Mouse (Mus musculus): Measurements from ENCODE around the gene Pdcd11. TPM values are rescaled to one million over a fixed set of nuclear protein-coding genes. Genes with fewer than 3 reads are reported as not detected.
A peak's percentile ranks its signal among the peaks of the same experiment; 100 is the strongest.

Pdcd11 gene
- polyA plus RNA-seq (2015; fragmentation: Nextera tagmentation; extraction: Ambion mirVana): 4.6 and 5.0 TPM in 2 replicates

DNA sequence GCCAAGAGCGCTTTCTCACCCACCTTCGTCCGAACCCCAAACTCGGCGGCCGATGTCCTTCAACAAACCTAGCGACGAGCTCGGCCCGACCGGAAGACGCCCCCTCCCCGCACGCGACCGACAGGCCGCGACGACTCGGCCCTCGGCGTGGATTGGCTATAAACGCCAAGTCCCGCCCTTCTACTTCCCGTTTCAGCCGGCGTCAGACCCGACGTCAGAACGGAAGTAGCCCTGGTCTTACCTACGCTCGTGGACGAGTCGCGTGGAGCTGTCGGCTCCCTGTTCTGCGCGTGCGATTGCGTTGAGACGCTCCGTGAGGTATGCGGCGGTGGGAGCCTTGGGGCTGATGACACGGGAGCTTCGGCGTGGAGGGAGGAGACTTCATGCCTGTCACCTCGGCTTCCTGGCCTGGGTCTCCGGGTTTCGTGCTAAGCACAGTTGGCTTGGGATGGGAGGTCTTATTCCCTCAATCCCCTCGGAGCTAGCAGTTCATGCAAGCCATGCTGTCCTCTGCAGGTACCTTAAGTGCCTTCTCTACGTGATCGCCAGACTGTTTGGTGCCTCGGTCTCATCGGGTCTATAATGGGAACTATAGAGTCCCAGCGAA lies at the start of gene Pdcd11, which contains the start of gene Usmg5:
Pdcd11 (plus strand) TSS at position 219 of the 607 bp plus-strand sequence.
Usmg5 (minus strand) TSS at position 98 of the 607 bp plus-strand sequence.
- under 1% methylated on average over 56 of the region's 56 CpGs for WGBS
- Histone ChIP-seq H3K27ac (ENCODE audit: low read length) (peak within 1 kb of the TSS; percentile 89), H3K4me3 (ENCODE audit: low read depth, low read length) (peak within 1 kb of the TSS; percentile 92), H3K27me3 (replicated peaks; ENCODE audit: insufficient read depth, low read length) (no peaks in the 10 kb centered on the region), H3K4me2 (replicated peaks; ENCODE audit: low read depth, low read length) (peak within 1 kb of the TSS; percentile 64), H3K4me1 (ENCODE audit: insufficient read depth, low read depth, low read length) (peaks cover 9% of the 10 kb centered on the region; the same call in 1 of the 2 replicates), H3K36me3 (ENCODE audit: insufficient read depth, low read length) (peaks cover 11% of the 10 kb centered on the region; the same call in 1 of the 2 replicates), H3K9ac (replicated peaks; ENCODE audit: low read depth) (peak within 1 kb of the TSS; percentile 96), H3K9me3 (ENCODE audit: low read length) (no peaks in the 10 kb centered on the region)
- TF ChIP-seq CTCF (IDR thresholded peaks at IDR 0.05): no peak
- no peak for TF ChIP-seq EP300 (IDR thresholded peaks at IDR 0.05)
- ATAC-seq: peak; percentile 100
- DNase-seq (ENCODE audit: low spot score): peak; percentile 98

DNA sequence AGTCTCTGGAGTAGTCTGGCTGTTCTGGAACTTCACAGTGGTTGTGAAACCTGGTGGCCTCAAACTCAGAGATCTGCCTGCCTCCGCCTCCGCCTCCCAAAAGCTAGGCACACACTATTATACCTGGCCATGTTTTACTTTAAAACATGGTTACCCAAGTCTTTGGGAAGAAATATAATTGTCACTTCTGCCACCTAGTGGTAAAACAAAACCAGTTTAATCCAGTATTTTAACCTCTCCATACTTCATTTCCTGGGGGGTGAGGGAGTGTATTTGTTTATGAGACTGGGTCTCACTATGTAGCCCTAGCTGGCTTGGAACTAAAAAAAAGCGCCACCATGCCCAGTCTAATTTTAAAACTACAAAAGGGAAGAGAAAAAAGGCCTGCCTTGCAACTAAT lies 47.0 kb upstream of the Pdcd11 start:
- 81% methylated on average over 3 of the region's 3 CpGs for WGBS
- H3K27ac ChIP-seq (ENCODE audit: low read length): no peak overlapping the region

DNA sequence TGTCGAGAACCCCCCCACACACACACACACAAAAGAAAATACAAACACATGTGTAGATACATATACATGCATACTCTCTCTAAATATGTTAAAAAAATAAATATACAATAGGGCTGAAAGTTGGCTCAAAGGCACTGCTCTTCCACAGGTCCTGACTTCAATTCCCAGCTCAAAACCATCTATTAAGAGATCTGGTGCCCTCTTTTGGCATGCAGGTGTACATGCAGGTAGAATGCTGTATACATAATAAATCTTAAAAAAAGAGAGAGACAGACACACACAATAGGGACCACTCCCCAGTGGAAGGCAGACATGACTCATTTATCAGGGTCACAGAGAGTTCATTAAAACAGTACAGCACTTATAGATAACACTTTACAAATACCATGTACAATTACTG lies 44.2 kb upstream of the Pdcd11 start:
- no peak for DNase-seq (ENCODE audit: low spot score)
- Histone ChIP-seq H3K36me3 (ENCODE audit: insufficient read depth, low read length) (no peaks in the 10 kb centered on the region), H3K27me3 (replicated peaks; ENCODE audit: insufficient read depth, low read length) (no peaks in the 10 kb centered on the region), H3K4me3 (ENCODE audit: low read depth, low read length) (no peak overlapping the region), H3K4me2 (replicated peaks; ENCODE audit: low read depth, low read length) (no peak overlapping the region), H3K9me3 (ENCODE audit: low read length) (no peaks in the 10 kb centered on the region), H3K4me1 (ENCODE audit: insufficient read depth, low read depth, low read length) (0 out of 2 replicates have a peak, but pooled peaks cover 4% of the 10 kb centered on the region), H3K27ac (ENCODE audit: low read length) (no peak overlapping the region), H3K9ac (replicated peaks; ENCODE audit: low read depth) (no peak overlapping the region)
- whole genome bisulfite sequencing: 95% methylated on average over 1 of the region's 1 CpGs
- TF ChIP-seq CTCF (IDR thresholded peaks at IDR 0.05): peak; percentile 44
- TF ChIP-seq EP300 (IDR thresholded peaks at IDR 0.05): no peak
- ATAC-seq: no peak

More for the DNA sequence above, 47.0 kb upstream of the Pdcd11 start:
- ATAC-seq: no peak
- Histone ChIP-seq H3K4me1 (ENCODE audit: insufficient read depth, low read depth, low read length) (no peaks in the 10 kb centered on the region), H3K4me3 (ENCODE audit: low read depth, low read length) (no peak overlapping the region), H3K36me3 (ENCODE audit: insufficient read depth, low read length) (no peaks in the 10 kb centered on the region), H3K27me3 (replicated peaks; ENCODE audit: insufficient read depth, low read length) (no peaks in the 10 kb centered on the region), H3K4me2 (replicated peaks; ENCODE audit: low read depth, low read length) (no peak overlapping the region), H3K9me3 (ENCODE audit: low read length) (no peaks in the 10 kb centered on the region), H3K9ac (replicated peaks; ENCODE audit: low read depth) (no peak overlapping the region)
- peak; percentile 53 for DNase-seq (ENCODE audit: low spot score)
- TF ChIP-seq EP300 (IDR thresholded peaks at IDR 0.05): no peak
- TF ChIP-seq CTCF (IDR thresholded peaks at IDR 0.05): peak; percentile 56

DNA sequence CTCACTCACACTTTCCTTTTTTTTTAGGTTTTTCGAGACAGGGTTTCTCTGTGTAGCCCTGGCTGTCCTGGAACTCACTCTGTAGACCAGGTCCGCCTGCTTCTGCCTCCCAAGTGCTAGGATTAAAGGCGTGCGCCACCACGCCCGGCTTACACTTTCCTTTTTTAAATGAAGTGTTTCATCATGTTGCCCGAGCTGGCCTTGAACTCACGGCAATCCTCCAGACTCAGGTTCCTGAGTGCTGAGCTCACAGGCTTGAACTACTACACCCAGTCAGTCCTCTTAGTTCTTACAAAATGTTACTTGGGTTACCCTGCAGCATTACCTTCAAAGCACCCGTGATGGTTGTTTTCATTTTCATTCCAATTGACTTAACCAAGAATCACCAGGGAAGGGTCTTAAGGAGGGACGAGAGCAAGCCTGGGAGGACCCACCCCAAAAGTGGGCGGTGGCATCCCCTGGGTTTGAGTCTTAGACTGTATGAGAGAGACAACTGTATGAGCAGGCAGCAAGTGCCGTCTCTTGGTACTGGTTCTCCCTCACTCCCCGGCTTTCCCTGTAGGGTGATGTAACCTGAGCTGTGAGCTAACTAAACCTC lies 43.2 kb upstream of the Pdcd11 start:
- Histone ChIP-seq H3K4me1 (ENCODE audit: insufficient read depth, low read depth, low read length) (0 out of 2 replicates have a peak, but pooled peaks cover 4% of the 10 kb centered on the region), H3K9me3 (ENCODE audit: low read length) (no peaks in the 10 kb centered on the region), H3K27ac (ENCODE audit: low read length) (no peak overlapping the region), H3K4me2 (replicated peaks; ENCODE audit: low read depth, low read length) (no peak overlapping the region), H3K4me3 (ENCODE audit: low read depth, low read length) (no peak overlapping the region), H3K27me3 (replicated peaks; ENCODE audit: insufficient read depth, low read length) (no peaks in the 10 kb centered on the region), H3K36me3 (ENCODE audit: insufficient read depth, low read length) (no peaks in the 10 kb centered on the region), H3K9ac (replicated peaks; ENCODE audit: low read depth) (no peak overlapping the region)
- WGBS: 84% methylated on average over 13 of the region's 13 CpGs
- TF ChIP-seq CTCF (IDR thresholded peaks at IDR 0.05) (no peak), EP300 (IDR thresholded peaks at IDR 0.05) (no peak)
- ATAC-seq (no peak), DNase-seq (ENCODE audit: low spot score) (no peak)

DNA sequence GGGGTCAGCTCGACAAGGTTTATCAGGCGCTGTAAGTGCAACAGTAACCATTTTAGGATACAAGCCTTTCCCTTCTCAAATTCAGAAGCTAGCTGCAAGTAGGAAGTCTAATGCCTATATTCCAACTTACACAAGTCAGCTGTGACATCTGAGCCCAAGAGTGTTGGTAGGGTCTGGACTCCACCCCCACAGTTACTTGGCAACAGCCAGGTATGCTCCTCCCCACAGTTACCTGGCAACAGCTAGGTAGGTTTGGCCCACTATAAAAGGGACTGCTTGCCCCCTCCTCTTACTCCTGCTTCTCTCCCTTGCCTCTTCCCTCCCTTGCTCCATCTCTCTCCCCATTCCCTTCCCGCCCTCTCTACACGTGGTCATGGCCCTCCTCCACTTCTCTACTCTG lies 41.5 kb upstream of the Pdcd11 start:
- Histone ChIP-seq H3K36me3 (ENCODE audit: insufficient read depth, low read length) (no peaks in the 10 kb centered on the region), H3K27me3 (replicated peaks; ENCODE audit: insufficient read depth, low read length) (no peaks in the 10 kb centered on the region), H3K4me2 (replicated peaks; ENCODE audit: low read depth, low read length) (no peak overlapping the region), H3K27ac (ENCODE audit: low read length) (no peak overlapping the region), H3K9me3 (ENCODE audit: low read length) (no peaks in the 10 kb centered on the region), H3K4me3 (ENCODE audit: low read depth, low read length) (no peak overlapping the region), H3K4me1 (ENCODE audit: insufficient read depth, low read depth, low read length) (0 out of 2 replicates have a peak, but pooled peaks cover 4% of the 10 kb centered on the region), H3K9ac (replicated peaks; ENCODE audit: low read depth) (no peak overlapping the region)
- no peak for DNase-seq (ENCODE audit: low spot score)
- no peak for TF ChIP-seq EP300 (IDR thresholded peaks at IDR 0.05)
- TF ChIP-seq CTCF (IDR thresholded peaks at IDR 0.05): no peak
- 57% methylated on average over 4 of the region's 4 CpGs for WGBS
- no peak for ATAC-seq

DNA sequence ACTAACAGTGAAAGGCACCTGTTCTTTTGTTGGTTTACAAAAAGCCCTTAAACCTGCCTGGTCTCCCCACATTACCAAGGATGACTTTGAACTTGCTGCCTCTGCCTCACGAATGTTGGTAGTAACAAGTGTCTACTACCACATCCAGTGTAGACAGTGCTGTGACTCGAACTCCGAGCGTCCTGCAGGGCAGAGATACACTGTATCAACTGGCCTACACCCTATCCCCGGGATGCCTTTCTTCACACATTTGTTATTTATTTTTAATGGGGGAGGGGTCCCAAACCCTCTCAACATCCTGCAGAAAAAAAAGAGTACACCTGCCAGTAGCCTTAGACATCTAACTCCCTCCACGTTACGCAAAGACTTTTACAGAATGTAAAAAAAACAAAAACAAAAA lies 40.7 kb upstream of the Pdcd11 start:
- H3K4me3 ChIP-seq (ENCODE audit: low read depth, low read length): peak overlapping the region; percentile 83
- H3K27me3 ChIP-seq (replicated peaks; ENCODE audit: insufficient read depth, low read length): no peaks in the 10 kb centered on the region
- peak overlapping the region; percentile 55 for H3K9ac ChIP-seq (replicated peaks; ENCODE audit: low read depth)
- no peaks in the 10 kb centered on the region for H3K9me3 ChIP-seq (ENCODE audit: low read length)
- H3K4me1 ChIP-seq (ENCODE audit: insufficient read depth, low read depth, low read length): 0 out of 2 replicates have a peak, but pooled peaks cover 4% of the 10 kb centered on the region
- H3K4me2 ChIP-seq (replicated peaks; ENCODE audit: low read depth, low read length): peak overlapping the region; percentile 99
- ATAC-seq (no peak), DNase-seq (ENCODE audit: low spot score) (no peak)
- H3K27ac ChIP-seq (ENCODE audit: low read length): peak overlapping the region; percentile 82; the same call in 1 of the 2 replicates
- H3K36me3 ChIP-seq (ENCODE audit: insufficient read depth, low read length): no peaks in the 10 kb centered on the region
- TF ChIP-seq CTCF (IDR thresholded peaks at IDR 0.05) (no peak), EP300 (IDR thresholded peaks at IDR 0.05) (no peak)
- 4% methylated on average over 7 of the region's 7 CpGs for WGBS

Measured in lung, postnatal 0 days (tissue).